Mouse (Mus musculus): ENCODE data around the gene Sobp. TPM values are rescaled to one million over a fixed set of nuclear protein-coding genes. Genes with fewer than 3 reads are reported as not detected.

Gene Sobp
- 1 to 10 TPM; 6.5 TPM for total RNA-seq (2021)
- long read RNA-seq, experiment 1, partial matches to known transcripts: 0 of 2 reads
- long read RNA-seq, experiment 1, other reads (novel, unspliced or antisense): 2 of 2 reads
- long read RNA-seq, experiment 2, partial matches to known transcripts: 1 of 6 reads
- long read RNA-seq, experiment 2, other reads (novel, unspliced or antisense): 5 of 6 reads

GRCm38 (mm10) chr10:43174326-43175155 lies at the start of gene Sobp, which contains the start of gene 9030612E09Rik:
Gene Sobp, minus strand, starts transcription at chr10:43174530.
Gene 9030612E09Rik, plus strand, starts transcription at chr10:43174704.
- DNase-seq (ENCODE audit: low spot score in 2 of 2): peak in 1 of 2 experiments; percentile 11

GRCm38 (mm10) chr10:43223391-43223790 lies 49.1 kb upstream of the Sobp start:
- no peak for DNase-seq (ENCODE audit: low spot score in 2 of 2)

- DNase-seq (ENCODE audit: low spot score in 2 of 2): peak in 1 of 2 experiments; percentile 14
Observed at GRCm38 (mm10) chr10:43221659-43222058, 47.3 kb upstream of the Sobp start.

GRCm38 (mm10) chr10:43220910-43221625 lies 46.7 kb upstream of the Sobp start, which contains the start of gene Pdss2:
Gene Pdss2, plus strand, starts transcription at chr10:43221486.
- peak; percentile 68 to 87 for DNase-seq (ENCODE audit: low spot score in 2 of 2)

- no peak for DNase-seq (ENCODE audit: low spot score in 2 of 2)
Observed at GRCm38 (mm10) chr10:43220479-43220878, 46.1 kb upstream of the Sobp start.

- DNase-seq (ENCODE audit: low spot score in 2 of 2): no peak
Observed at GRCm38 (mm10) chr10:43217361-43217900, 43.1 kb upstream of the Sobp start.

GRCm38 (mm10) chr10:43211866-43212265 lies 37.5 kb upstream of the Sobp start:
- DNase-seq (ENCODE audit: low spot score in 2 of 2): no peak

GRCm38 (mm10) chr10:43203865-43204264 lies 29.5 kb upstream of the Sobp start:
- DNase-seq (ENCODE audit: low spot score in 2 of 2): no peak

- no peak for DNase-seq (ENCODE audit: low spot score in 2 of 2)
Observed at GRCm38 (mm10) chr10:43200206-43200605, 25.9 kb upstream of the Sobp start.

- no peak for DNase-seq (ENCODE audit: low spot score in 2 of 2)
Observed at GRCm38 (mm10) chr10:43180313-43180912, 6.1 kb upstream of the Sobp start.

- DNase-seq (ENCODE audit: low spot score in 2 of 2): no peak
Observed at GRCm38 (mm10) chr10:43175156-43175601, 849 bp upstream of the Sobp start.

- DNase-seq (ENCODE audit: low spot score in 2 of 2): no peak
Observed at GRCm38 (mm10) chr10:43173828-43174325, 453 bp downstream of the Sobp start.

GRCm38 (mm10) chr10:43173141-43173827 lies 1.0 kb downstream of the Sobp start:
- peak; percentile 22 to 30 for DNase-seq (ENCODE audit: low spot score in 2 of 2)

- no peak for DNase-seq (ENCODE audit: low spot score in 2 of 2)
Observed at GRCm38 (mm10) chr10:43172554-43172953, 1.8 kb downstream of the Sobp start.

- DNase-seq (ENCODE audit: low spot score in 2 of 2): no peak
Observed at GRCm38 (mm10) chr10:43172066-43172465, 2.3 kb downstream of the Sobp start.

GRCm38 (mm10) chr10:43171106-43171505 lies 3.2 kb downstream of the Sobp start:
- DNase-seq (ENCODE audit: low spot score in 2 of 2): no peak

GRCm38 (mm10) chr10:43168847-43169246 lies 5.5 kb downstream of the Sobp start:
- DNase-seq (ENCODE audit: low spot score in 2 of 2): no peak

GRCm38 (mm10) chr10:43166817-43167216 lies 7.5 kb downstream of the Sobp start:
- DNase-seq (ENCODE audit: low spot score in 2 of 2): no peak

GRCm38 (mm10) chr10:43166146-43166545 lies 8.2 kb downstream of the Sobp start:
- DNase-seq (ENCODE audit: low spot score in 2 of 2): no peak

GRCm38 (mm10) chr10:43164406-43164805 lies 9.9 kb downstream of the Sobp start:
- DNase-seq (ENCODE audit: low spot score in 2 of 2): no peak
